Mouse (Mus musculus): ENCODE measurements around the gene Cutc. TPM values are rescaled to one million over a fixed set of nuclear protein-coding genes. Genes with fewer than 3 reads are reported as not detected.

The Cutc gene
- polyA plus RNA-seq, 1 experiment from 2014 or later: 24.8 TPM

DNA sequence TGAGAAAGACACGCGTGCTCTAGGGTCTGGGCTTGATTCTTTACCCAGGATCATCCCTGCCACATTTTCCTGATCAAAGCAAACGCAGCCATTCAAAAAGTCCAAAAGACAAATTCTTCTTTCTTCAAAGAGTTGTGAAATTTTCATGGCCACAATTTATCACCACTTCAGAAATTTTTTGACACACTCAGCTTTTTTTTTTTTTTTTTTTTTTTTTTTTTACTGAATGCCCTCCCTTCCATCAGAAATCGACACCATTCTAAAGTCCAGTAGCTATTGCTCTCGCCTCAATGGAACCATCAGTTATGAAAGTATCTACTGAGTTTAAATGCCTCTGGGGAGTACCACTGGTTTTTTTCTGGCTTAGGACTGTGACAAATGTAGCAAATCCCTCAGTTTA is 27.6 kb downstream of the Cutc start:
- Histone ChIP-seq H3K9ac (no peak overlapping the region), H3K9me3 (no peaks in the 10 kb centered on the region), H3K4me2 (replicated peaks) (no peak overlapping the region), H3K27me3 (replicated peaks) (no peaks in the 10 kb centered on the region), H3K4me1 (replicated peaks) (no peaks in the 10 kb centered on the region), H3K36me3 (no peaks in the 10 kb centered on the region), H3K27ac (0 out of 2 replicates have a peak overlapping the region, but pooled peaks have one; percentile 17), H3K4me3 (replicated peaks) (no peak overlapping the region)
- 64% methylated on average over 5 of the region's 5 CpGs for WGBS
- no peak for ATAC-seq

DNA sequence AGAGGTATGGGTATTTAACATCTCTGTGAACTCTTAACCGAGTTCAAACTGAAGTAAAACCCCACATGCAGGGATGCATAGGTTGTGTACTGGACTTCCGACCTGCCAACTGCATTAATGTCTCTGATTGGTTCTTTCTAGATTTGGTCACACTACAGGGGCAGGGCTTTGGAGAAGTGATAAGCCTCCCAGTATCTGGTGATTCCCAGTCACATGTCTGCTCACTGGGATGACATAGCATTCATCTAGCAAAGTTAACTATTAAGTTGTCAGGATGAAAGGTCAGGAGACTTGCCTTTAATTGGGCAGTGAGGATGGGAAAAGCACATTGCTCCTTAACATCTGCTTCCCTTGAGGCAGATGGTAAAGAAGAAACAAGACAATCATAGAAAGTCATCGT is 29.2 kb downstream of the Cutc start, which contains the start of gene Abcc2:
Abcc2 (plus strand) TSS at position 213 of the 400 bp plus-strand sequence.
- no peaks in the 10 kb centered on the region for H3K27me3 ChIP-seq (replicated peaks)
- no peak within 1 kb of the TSS for H3K4me2 ChIP-seq (replicated peaks)
- H3K4me3 ChIP-seq (replicated peaks): peak within 1 kb of the TSS; percentile 18; the same call in 1 of the 2 replicates
- ATAC-seq: peak; percentile 91
- H3K36me3 ChIP-seq: no peaks in the 10 kb centered on the region
- no peaks in the 10 kb centered on the region for H3K9me3 ChIP-seq
- no peak within 1 kb of the TSS for H3K9ac ChIP-seq
- no peaks in the 10 kb centered on the region for H3K4me1 ChIP-seq (replicated peaks)
- no peak within 1 kb of the TSS for H3K27ac ChIP-seq
- 70% methylated on average over 3 of the region's 3 CpGs for WGBS

DNA sequence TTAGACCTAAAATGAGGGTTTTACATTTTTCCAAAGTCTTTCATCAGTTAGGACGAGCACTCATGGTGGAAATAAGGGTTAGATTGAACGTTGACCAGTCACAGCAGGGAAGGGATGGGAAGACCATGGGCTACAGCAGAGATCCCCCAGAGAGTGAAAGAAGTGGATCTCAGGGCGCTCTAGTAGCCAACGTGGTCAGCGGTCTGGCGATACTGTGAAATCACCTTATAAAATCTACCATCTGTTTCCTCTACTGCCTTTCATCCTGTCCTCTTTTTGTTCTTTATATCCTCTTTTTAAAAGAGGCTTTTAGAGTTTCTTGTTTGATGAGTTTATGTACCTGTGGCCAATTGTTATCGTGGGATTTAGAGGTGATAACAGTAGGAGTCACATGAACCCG is 32.0 kb downstream of the Cutc start:
- Histone ChIP-seq H3K4me1 (replicated peaks) (no peaks in the 10 kb centered on the region), H3K27me3 (replicated peaks) (no peaks in the 10 kb centered on the region), H3K9me3 (no peaks in the 10 kb centered on the region), H3K4me3 (replicated peaks) (0 out of 2 replicates have a peak overlapping the region, but pooled peaks have one; percentile 2), H3K9ac (no peak overlapping the region), H3K4me2 (replicated peaks) (no peak overlapping the region), H3K36me3 (no peaks in the 10 kb centered on the region), H3K27ac (no peak overlapping the region)
- 68% methylated on average over 8 of the region's 8 CpGs for WGBS
- no peak for ATAC-seq

DNA sequence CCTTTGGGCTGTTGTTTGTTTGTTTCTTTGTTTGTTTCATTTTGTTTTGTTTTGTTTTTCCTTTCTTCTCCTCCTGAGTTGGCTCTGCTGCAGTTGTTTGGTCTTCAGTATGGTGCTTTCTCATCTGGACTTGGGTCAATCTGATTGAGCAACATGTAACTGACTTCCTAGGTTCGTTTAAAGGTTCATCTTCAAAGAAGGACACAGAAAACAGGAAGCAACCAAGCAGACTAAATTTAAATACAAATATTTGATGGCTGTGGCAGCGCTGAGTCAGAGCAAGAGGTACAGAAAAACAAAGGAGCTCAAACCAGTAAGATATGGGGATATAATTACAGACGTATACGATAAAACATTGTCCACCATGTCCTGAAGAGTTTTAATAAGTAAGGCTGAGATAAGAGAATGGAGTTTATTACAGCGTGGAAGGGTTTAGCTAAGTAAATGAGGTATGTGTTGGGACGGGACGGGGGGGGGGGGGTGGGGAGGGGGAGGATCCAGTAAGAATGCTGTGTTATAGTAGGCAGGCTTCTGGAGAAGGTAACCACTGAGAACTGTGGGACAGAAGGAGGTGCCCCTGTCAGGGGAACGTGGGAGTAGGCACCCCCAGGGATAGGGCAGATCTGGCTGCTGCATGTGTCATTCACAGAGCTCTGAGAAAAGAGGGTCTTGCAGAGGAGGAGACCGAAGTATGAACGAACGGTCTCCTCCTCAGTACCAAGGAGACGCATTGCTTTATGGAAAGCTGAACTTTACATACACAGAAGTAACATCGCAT is 33.6 kb downstream of the Cutc start:
- ATAC-seq: no peak
- Histone ChIP-seq H3K4me1 (replicated peaks) (no peaks in the 10 kb centered on the region), H3K9ac (no peak overlapping the region), H3K9me3 (no peaks in the 10 kb centered on the region), H3K27ac (no peak overlapping the region), H3K36me3 (no peaks in the 10 kb centered on the region), H3K4me2 (replicated peaks) (no peak overlapping the region), H3K27me3 (replicated peaks) (no peaks in the 10 kb centered on the region), H3K4me3 (replicated peaks) (no peak overlapping the region)
- WGBS: 67% methylated on average over 13 of the region's 13 CpGs

DNA sequence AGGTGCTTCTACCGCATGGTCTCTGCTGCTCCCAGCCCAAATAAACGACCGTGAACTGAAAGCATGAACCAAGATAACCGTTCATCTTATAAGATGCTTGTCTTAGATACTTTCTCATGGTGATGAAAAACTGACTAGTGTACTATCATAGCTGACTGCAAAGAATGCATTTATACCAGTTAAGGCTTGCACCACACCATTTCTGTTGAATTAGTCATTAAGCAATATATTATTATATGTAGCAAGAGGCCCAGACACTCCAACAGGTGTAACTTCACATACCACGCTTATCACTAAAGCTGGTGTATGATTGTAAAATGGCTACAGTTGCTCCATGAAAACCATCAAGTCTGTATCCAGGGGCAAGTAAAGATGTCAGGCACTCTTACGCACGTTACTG is 37.0 kb downstream of the Cutc start:
- no peaks in the 10 kb centered on the region for H3K4me1 ChIP-seq (replicated peaks)
- no peaks in the 10 kb centered on the region for H3K9me3 ChIP-seq
- H3K4me3 ChIP-seq (replicated peaks): no peak overlapping the region
- no peak overlapping the region for H3K9ac ChIP-seq
- no peak overlapping the region for H3K4me2 ChIP-seq (replicated peaks)
- 65% methylated on average over 7 of the region's 7 CpGs for WGBS
- H3K27me3 ChIP-seq (replicated peaks): no peaks in the 10 kb centered on the region
- no peaks in the 10 kb centered on the region for H3K36me3 ChIP-seq
- 0 out of 2 replicates have a peak, but pooled peaks have one; percentile 46 for ATAC-seq
- no peak overlapping the region for H3K27ac ChIP-seq

DNA sequence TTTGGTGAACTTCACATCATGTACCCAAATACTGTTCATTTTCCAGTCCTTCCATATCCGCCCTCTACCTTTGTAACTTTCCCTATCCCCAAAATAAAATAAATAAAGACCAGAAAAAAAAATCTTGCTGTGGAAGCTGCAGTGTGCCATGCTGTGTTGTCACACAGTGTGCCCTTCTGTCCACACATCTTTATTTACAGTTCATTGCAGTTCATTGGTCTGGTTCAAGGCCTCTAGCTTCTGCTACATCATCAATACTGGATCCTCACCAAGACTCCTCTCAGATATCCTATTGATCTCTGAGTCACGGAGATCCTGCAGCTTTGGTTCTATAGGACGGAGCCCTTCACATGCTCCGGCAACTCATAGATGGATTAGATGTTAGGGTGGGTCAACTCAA is 39.7 kb downstream of the Cutc start:
- Histone ChIP-seq H3K4me1 (replicated peaks) (no peaks in the 10 kb centered on the region), H3K4me2 (replicated peaks) (no peak overlapping the region), H3K27me3 (replicated peaks) (no peaks in the 10 kb centered on the region), H3K36me3 (no peaks in the 10 kb centered on the region), H3K27ac (no peak overlapping the region), H3K4me3 (replicated peaks) (no peak overlapping the region), H3K9ac (no peak overlapping the region), H3K9me3 (no peaks in the 10 kb centered on the region)
- ATAC-seq: no peak
- 91% methylated on average over 4 of the region's 4 CpGs for whole genome bisulfite sequencing

DNA sequence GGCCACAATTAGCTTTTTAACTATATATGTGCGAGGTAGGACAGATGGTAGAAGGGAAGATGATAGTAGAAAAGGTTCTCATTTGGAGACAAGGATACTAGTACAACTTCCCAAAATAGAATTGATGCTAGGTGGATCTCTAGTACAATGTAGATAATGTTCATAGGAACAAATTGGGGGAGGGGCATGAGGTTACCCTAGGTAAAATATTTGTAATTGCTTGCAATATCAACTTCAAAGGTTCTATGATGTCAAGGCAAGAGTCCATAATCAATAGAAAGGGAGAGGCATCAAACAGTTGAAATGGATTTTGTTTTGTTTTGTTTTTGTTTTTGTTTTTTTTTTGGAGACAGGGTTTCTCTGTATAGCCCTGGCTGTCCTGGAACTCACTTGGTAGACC is 41.2 kb downstream of the Cutc start:
- H3K4me2 ChIP-seq (replicated peaks): no peak overlapping the region
- no peak for ATAC-seq
- H3K9me3 ChIP-seq: no peaks in the 10 kb centered on the region
- H3K36me3 ChIP-seq: no peaks in the 10 kb centered on the region
- no peaks in the 10 kb centered on the region for H3K4me1 ChIP-seq (replicated peaks)
- no peak overlapping the region for H3K4me3 ChIP-seq (replicated peaks)
- WGBS: 93% methylated on average over 1 of the region's 1 CpGs
- no peak overlapping the region for H3K27ac ChIP-seq
- H3K27me3 ChIP-seq (replicated peaks): no peaks in the 10 kb centered on the region
- no peak overlapping the region for H3K9ac ChIP-seq

DNA sequence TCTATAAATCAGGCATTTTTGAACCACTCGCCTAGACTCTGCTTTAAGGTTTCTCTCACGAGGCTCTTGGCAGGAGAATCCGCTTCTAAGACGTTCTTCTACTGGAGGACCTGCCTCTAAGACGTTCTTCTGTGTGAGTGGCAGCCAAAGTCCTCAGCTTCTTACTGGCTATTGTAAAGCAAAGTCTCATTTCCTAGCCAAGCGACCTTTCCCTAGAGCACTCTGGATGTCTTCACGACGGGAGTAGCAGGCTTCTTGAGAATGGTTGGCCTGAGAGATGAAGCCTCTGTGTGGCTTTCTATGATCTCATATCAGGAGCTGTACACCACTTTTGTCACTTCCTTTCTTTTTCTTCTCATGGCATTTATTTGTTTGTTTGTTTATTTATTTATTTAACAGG is 42.7 kb downstream of the Cutc start:
- Histone ChIP-seq H3K9me3 (no peaks in the 10 kb centered on the region), H3K27ac (no peak overlapping the region), H3K36me3 (no peaks in the 10 kb centered on the region), H3K27me3 (replicated peaks) (no peaks in the 10 kb centered on the region), H3K4me2 (replicated peaks) (no peak overlapping the region), H3K9ac (no peak overlapping the region), H3K4me3 (replicated peaks) (no peak overlapping the region), H3K4me1 (replicated peaks) (no peaks in the 10 kb centered on the region)
- WGBS: 75% methylated on average over 8 of the region's 8 CpGs
- ATAC-seq: no peak

DNA sequence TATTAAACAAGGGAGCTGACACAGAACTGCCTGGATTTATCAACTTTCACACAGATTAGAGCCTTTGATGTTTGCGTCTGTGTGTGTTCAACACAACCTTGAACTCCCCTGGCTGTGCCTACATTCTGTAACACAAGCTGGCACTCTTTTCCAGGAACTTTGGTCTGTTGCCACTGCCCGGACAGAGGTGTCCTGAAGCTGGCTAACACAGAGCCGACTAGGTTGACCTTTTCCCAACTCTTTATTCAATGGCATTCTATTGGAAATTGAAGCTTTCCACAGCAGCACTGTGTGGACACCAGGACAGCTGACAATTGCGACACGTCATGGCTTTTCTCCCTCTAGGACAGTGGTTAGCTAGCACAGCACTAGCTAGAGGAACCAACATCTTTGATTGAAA is 44.4 kb downstream of the Cutc start:
- no peaks in the 10 kb centered on the region for H3K4me1 ChIP-seq (replicated peaks)
- no peak overlapping the region for H3K4me2 ChIP-seq (replicated peaks)
- no peaks in the 10 kb centered on the region for H3K9me3 ChIP-seq
- H3K27ac ChIP-seq: no peak overlapping the region
- WGBS: 66% methylated on average over 5 of the region's 5 CpGs
- H3K36me3 ChIP-seq: no peaks in the 10 kb centered on the region
- ATAC-seq: peak; percentile 47
- no peaks in the 10 kb centered on the region for H3K27me3 ChIP-seq (replicated peaks)
- H3K4me3 ChIP-seq (replicated peaks): no peak overlapping the region
- no peak overlapping the region for H3K9ac ChIP-seq

DNA sequence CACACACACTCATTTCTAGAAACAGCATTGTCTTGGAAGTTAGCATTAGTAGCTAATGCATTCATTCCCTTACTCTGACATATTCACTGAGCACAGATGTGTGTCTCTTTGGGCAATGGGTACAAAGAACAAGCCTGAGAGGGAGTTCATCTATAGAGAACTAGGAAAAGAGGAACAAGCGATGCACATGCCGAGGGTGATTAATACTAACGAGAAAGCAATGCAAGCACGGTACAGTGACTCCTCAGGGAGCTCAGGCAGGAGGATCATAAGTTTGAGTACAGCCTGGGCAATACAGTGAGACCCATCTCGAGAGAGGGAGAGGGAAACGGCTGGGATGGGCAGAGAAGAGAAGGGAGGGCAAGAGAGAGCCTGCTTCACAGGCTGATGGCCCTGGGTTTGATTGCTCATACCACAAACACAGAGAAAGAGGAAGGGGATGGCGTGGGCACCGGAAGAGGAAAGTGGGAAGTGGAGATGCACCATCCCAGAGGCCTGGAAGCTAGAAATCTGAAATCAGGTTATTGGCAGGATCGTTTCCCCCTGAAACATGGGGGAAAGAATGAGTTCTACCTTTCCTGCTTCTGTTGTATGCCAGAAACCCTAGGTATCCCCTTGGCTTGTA is 48.7 kb downstream of the Cutc start:
- Histone ChIP-seq H3K27ac (no peak overlapping the region), H3K9ac (no peak overlapping the region), H3K4me2 (replicated peaks) (no peak overlapping the region), H3K36me3 (no peaks in the 10 kb centered on the region), H3K4me1 (replicated peaks) (no peaks in the 10 kb centered on the region), H3K4me3 (replicated peaks) (no peak overlapping the region), H3K9me3 (no peaks in the 10 kb centered on the region), H3K27me3 (replicated peaks) (no peaks in the 10 kb centered on the region)
- ATAC-seq: no peak
- WGBS: 79% methylated on average over 9 of the region's 9 CpGs

DNA sequence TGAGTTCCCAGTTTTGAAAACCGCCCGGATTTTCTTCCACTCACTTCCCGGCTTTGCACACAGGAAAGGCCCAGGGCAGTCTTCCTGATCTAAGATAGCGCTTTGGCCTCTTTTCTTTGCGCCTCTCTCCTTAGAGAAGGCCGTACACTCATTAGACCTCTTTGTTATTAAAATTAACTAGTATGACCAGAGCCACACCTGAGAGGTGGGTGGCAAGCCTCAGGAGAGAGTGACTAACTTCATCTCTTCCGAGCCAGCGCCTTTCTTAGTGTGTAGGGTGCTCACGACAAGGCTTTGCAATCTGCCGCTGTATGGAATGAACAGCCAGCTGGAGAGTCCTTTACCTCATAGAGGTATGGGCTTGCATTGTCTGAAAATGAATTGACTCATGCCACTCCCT is 51.1 kb downstream of the Cutc start:
- 86% methylated on average over 10 of the region's 10 CpGs for WGBS

DNA sequence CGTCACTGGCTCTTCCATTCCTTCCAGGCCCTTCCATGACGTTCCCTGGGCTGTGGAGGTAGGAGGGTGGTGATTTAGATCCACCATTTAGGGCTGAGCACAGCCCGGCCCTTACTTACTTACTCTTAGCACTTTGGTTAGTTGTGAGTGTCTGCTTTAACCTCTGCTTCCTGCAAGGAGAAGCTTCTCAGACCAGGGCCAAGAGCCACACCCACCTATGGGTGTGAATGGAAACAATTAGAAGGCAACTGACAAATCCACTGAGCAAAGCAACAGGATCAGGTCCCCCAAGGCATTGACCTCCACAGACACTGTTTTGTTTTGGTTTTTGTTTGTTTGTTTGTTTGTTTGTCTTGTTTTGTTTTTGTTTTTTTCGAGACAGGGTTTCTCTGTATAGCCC is 56.5 kb downstream of the Cutc start:
- no peak overlapping the region for H3K4me3 ChIP-seq (replicated peaks)
- peaks cover 9% of the 10 kb centered on the region; the same call in 1 of the 2 replicates for H3K4me1 ChIP-seq (replicated peaks)
- no peaks in the 10 kb centered on the region for H3K27me3 ChIP-seq (replicated peaks)
- no peak overlapping the region for H3K9ac ChIP-seq
- no peaks in the 10 kb centered on the region for H3K36me3 ChIP-seq
- no peaks in the 10 kb centered on the region for H3K9me3 ChIP-seq
- H3K4me2 ChIP-seq (replicated peaks): no peak overlapping the region
- no peak overlapping the region for H3K27ac ChIP-seq
- no peak for ATAC-seq
- 52% methylated on average over 4 of the region's 4 CpGs for WGBS

More for the DNA sequence above, 51.1 kb downstream of the Cutc start:
- ATAC-seq: no peak
- Histone ChIP-seq H3K9me3 (no peaks in the 10 kb centered on the region), H3K27ac (no peak overlapping the region), H3K9ac (no peak overlapping the region), H3K4me1 (replicated peaks) (no peaks in the 10 kb centered on the region), H3K4me2 (replicated peaks) (no peak overlapping the region), H3K27me3 (replicated peaks) (no peaks in the 10 kb centered on the region), H3K4me3 (replicated peaks) (no peak overlapping the region), H3K36me3 (no peaks in the 10 kb centered on the region)

DNA sequence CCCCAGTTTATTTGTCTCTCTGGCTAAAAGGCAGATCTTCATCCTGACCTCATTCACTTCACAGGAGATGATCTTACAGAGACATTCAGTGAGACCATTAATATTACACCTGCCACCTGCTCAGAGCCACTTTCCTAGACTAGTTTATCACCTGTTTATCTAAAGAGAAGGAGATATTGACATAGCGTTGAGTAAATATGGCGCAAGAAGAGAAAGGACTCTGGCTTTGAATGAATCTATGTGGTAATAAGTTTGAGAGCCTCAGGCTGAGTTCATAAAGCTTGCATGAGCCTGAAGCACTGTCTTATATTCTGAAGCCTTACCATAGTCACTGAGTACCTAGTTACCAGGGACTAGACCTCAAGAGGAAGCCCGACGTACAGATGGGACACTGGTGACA is 58.6 kb downstream of the Cutc start:
- 83% methylated on average over 4 of the region's 4 CpGs for WGBS
- no peak overlapping the region for H3K27ac ChIP-seq
- ATAC-seq: peak; percentile 20; the same call in 1 of the 2 replicates

More for the DNA sequence above, 58.6 kb downstream of the Cutc start:
- H3K4me3 ChIP-seq (replicated peaks): no peak overlapping the region
- H3K27me3 ChIP-seq (replicated peaks): no peaks in the 10 kb centered on the region
- H3K4me2 ChIP-seq (replicated peaks): no peak overlapping the region
- no peaks in the 10 kb centered on the region for H3K9me3 ChIP-seq
- H3K9ac ChIP-seq: no peak overlapping the region
- peaks cover 12% of the 10 kb centered on the region for H3K4me1 ChIP-seq (replicated peaks)
- H3K36me3 ChIP-seq: no peaks in the 10 kb centered on the region
